Mouse (Mus musculus): ENCODE results near the gene Kcnn4. TPM values are rescaled to one million over a fixed set of nuclear protein-coding genes. Genes with fewer than 3 reads are reported as not detected.

Kcnn4 gene
- total RNA-seq (2021): under 1 TPM; 0.17 to 0.41 TPM

DNA sequence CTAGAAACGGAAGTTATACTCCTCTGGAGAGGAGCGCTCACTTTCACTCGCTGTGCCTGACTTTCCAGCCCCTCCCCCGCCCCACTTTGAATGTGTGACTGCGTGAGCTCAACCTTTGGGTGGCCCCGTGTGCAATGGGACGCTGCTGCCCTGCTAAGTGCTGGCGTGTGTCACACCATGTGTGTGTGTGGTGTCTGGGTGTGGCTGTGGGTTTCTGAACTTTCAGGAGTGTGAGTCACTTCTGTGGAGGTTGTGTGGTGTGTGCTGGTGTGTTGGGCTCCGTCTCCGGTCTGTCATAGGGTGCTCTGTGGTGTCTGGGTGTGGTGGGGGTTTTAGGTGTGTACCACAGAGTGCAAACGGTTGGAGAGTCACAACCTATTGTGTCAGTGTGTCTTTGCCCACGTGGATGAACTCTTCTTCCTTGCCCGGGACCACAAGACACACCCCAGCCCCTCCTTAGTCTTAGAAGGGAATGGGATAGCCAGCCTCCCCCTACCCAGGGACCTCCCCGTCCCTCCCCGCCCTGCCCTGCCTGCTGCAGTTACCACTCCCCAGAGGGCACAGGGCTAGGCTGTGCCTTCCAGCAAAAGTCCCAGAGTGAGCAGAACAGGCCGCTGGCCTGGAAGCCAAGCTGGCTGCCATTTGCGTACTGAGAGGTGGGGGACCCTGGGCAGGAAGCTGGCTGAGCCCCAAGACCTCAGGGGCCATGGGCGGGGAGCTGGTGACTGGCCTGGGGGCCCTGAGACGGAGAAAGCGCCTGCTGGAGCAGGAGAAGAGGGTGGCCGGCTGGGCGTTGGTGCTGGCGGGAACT is at the start of gene Kcnn4:
Kcnn4 (plus strand) TSS at position 533 of the 811 bp plus-strand sequence.
- no peak for DNase-seq (ENCODE audit: extremely low spot score in 1 of 2, low spot score in 2 of 2)
- intact Hi-C loops (cut with DNase I): no loop called here

GRCm38 (mm10) chr7:24322593-24322992 is 47.5 kb upstream of the Kcnn4 start:
- DNase-seq (ENCODE audit: extremely low spot score in 1 of 2, low spot score in 2 of 2): no peak
- intact Hi-C loops (cut with DNase I): no loop called here

DNA sequence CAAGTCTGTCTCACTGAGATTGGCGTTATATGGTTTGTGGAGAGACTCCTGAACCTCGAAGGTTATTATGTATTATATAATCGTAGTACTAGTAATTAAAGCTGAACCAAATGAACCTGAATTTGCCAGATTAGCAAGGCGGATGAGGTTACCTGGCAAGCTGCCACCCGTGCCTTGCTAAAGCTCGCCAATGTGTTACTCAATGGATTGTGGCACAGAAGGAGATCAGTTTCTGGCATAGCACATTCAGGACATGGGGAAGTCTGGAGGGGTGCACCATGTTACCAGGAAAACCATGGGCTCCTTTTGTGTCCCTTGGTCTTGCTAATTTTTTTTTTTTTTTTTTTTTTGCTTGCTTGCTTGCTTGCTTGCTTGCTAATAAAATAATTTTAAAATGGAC is 44.9 kb upstream of the Kcnn4 start:
- DNase-seq (ENCODE audit: extremely low spot score in 1 of 2, low spot score in 2 of 2): peak in 1 of 2 experiments; percentile 67
- intact Hi-C loops (cut with DNase I): no loop called here

DNA sequence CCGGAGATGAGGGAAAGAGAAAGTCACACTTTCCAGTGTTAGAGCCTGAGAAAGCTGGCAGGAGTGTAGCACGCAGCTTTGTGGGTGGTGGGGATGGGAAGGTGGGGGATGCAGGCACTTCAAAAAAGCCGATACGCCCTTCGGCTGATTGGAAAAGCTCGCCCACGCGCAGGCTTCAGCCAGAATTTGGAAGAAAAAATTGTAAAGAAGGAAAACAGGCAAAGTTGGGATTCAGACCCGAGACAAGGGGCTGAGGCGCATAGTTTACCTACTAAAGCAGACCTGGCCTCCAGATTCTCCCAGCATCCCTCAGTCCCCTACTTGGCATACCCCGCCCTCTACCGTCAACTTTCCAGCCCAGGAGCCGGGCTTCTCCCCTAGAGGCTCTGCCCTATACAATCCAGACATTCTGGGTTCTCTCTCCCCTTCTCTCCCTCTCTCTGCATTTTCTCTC is 44.4 kb upstream of the Kcnn4 start:
- intact Hi-C loops (cut with DNase I): no loop called here
- peak; percentile 39 to 53 for DNase-seq (ENCODE audit: extremely low spot score in 1 of 2, low spot score in 2 of 2)

DNA sequence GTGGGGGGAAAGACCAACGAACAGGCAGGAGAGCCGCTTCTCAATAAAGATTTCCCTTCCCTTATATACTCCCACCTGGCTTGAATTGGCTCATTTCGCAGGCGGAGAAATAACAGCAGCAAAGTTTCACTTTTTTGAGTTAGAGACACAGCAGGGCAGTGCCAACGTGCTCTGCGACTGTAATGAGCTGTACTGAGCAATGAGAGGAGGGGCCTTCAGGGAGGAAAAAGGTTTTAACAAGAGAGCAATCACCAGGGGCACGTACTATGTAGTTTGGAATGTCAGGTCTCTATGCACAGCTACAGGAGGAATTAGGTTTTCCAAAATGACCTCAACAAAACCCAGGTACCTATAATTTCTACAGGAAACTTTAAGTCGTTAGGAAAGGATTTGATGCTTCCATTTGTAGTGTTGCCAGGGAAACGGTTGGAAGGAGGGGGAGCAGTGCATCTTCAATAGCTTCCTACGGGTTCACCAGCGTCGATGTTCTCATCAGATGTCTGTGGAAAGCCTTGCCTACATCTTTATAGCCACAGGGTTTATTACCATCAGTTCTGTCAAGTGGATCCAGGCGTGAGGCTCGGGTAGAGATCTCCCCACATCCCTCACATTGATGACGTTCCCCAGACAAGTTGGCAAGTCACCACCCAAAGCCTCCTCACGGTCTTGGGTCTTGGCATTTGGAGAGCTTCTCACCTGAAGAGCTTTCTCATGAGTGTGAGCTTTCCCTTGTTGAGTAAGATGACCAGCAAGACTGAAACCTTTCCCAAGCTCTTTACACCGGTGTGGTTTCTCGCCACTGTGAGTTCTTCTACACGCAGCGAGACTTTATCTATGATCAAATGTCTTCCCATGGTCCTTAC is 43.6 kb upstream of the Kcnn4 start:
- intact Hi-C loops (cut with DNase I): no loop called here
- DNase-seq (ENCODE audit: extremely low spot score in 1 of 2, low spot score in 2 of 2): no peak

DNA sequence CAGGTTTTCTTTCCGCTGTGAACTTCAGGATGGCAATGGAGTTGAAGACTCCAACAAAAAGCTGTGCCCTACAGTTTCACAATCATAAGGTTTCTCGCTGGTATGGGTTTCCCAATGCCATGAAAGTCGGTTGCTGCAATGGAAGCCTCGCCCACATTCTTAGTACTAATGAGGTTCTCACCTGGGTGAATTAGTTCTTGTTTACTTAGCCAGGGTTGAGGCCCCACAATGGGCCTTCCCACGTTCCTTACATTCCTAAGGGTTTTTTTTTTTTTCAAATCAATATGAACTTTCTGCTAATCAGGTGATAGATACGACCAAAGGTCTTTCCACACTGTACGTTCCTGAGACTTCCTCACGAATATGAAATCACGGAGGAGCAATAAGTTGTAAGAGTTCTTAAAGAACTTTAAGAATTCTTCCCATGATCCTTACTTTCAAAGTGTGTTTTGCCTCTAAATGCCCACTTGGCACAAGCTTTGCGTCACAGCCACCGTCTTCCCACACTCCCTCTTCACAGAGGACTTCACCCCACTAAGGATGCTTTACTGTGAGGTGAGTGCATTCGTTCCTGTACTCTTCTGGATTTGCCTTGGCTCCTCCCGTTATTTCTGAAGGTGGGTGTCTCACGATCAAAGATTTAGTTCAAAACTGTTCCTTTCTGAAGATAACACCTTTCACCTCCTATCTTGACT is 42.6 kb upstream of the Kcnn4 start:
- intact Hi-C loops (cut with DNase I): no loop called here
- no peak for DNase-seq (ENCODE audit: extremely low spot score in 1 of 2, low spot score in 2 of 2)

GRCm38 (mm10) chr7:24333304-24333986 is 36.6 kb upstream of the Kcnn4 start, which contains the start of gene Tescl:
TSS of gene Tescl (minus strand) at chr7:24333936.
- DNase-seq (ENCODE audit: extremely low spot score in 1 of 2, low spot score in 2 of 2): peak in 1 of 2 experiments; percentile 37
- intact Hi-C loops (cut with DNase I): loop anchor here (10.0 kb wide), 1 partner anchor 141 kb away; no protein-coding TSS in a partner anchor

DNA sequence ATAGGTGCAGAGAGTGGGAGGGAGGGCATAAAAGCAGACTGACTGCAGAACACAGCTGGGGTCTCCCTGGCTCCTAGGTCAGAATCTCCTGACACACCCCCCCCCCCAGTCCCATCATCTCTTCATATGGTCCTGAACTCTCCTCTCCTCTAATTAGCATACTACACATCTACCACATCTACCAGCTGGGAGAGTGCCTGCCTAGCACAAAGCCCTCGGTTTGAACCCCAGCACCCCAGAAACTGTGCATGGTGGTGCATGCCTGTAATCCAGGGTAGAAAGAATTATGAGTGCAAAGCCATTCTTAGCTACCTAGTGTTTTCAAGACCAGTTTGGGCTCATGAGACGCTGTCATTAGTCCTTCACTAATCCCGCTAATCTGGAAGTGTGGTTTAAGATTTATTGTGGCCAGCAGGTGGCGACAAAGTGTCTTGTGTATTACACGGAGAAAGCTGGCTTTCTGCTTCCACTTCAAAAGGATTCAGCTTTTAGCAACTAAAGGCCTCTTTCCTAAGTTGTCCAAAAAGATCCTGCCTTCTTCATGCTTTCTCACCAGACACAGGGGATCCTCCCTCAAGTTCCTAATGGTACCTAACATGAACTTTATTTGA is 34.3 kb upstream of the Kcnn4 start:
- DNase-seq (ENCODE audit: extremely low spot score in 1 of 2, low spot score in 2 of 2): peak; percentile 66 to 80
- intact Hi-C loops (cut with DNase I): loop anchor here (10.0 kb wide), 1 partner anchor 139 kb away; no protein-coding TSS in a partner anchor

- intact Hi-C loops (cut with DNase I): loop anchor here (10.0 kb wide), 1 partner anchor 137 kb away; no protein-coding TSS in a partner anchor
- no peak for DNase-seq (ENCODE audit: extremely low spot score in 1 of 2, low spot score in 2 of 2)
These were observed 31.8 kb upstream of the Kcnn4 start for GRCm38 (mm10) chr7:24338241-24338640.

GRCm38 (mm10) chr7:24343701-24344272 is 26.3 kb upstream of the Kcnn4 start:
- intact Hi-C loops (cut with DNase I): loop anchor here (5.0 kb wide), 1 partner anchor 39 kb away; no protein-coding TSS in a partner anchor
- DNase-seq (ENCODE audit: extremely low spot score in 1 of 2, low spot score in 2 of 2): no peak

DNA sequence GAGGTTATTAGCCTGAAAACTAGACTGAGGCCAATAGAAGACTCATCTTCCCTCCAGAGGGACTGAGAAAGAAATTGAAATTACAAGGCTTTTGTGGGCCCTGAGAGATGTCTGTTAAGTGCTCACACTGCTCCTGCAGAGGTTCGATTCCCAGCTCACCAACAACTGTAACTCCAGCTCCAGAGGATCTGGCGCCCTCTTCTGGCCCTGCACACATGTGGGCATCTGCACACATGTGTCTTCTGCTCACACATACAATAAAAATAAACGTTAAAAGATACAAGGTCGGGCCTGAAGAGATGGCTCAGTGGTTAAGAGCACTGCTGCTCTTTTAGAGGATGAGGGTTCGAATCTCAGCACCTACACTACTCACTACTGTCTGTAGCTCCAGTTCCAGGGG is 23.6 kb upstream of the Kcnn4 start:
- intact Hi-C loops (cut with DNase I): no loop called here
- DNase-seq (ENCODE audit: extremely low spot score in 1 of 2, low spot score in 2 of 2): no peak

DNA sequence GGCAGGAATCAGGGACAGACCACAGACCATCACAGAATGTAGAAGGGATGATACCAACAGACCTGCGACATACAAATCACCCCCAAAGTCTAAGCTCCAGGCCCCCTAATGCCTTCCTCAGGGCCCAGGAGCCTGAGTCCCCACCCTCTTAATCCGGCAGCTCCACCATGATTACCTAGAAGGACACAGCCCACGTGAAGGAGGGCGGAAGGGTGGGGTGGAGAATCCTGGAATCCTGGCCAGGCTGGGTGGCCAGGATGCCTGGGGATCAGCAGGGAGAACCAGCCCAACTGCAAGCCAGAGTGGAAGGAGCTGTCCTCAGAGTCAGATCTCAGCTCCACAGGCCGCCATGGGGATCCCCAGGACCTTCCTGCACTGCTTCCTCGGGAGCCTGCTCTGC is 21.2 kb upstream of the Kcnn4 start, which contains the start of gene Lypd5:
Lypd5 (plus strand) TSS at position 301 of the 400 bp plus-strand sequence.
- no peak for DNase-seq (ENCODE audit: extremely low spot score in 1 of 2, low spot score in 2 of 2)
- intact Hi-C loops (cut with DNase I): no loop called here

- DNase-seq (ENCODE audit: extremely low spot score in 1 of 2, low spot score in 2 of 2): no peak
- intact Hi-C loops (cut with DNase I): no loop called here
These were observed 14.4 kb upstream of the Kcnn4 start for GRCm38 (mm10) chr7:24355646-24356045.

GRCm38 (mm10) chr7:24356081-24356480 is 14.0 kb upstream of the Kcnn4 start:
- intact Hi-C loops (cut with DNase I): no loop called here
- DNase-seq (ENCODE audit: extremely low spot score in 1 of 2, low spot score in 2 of 2): no peak

DNA sequence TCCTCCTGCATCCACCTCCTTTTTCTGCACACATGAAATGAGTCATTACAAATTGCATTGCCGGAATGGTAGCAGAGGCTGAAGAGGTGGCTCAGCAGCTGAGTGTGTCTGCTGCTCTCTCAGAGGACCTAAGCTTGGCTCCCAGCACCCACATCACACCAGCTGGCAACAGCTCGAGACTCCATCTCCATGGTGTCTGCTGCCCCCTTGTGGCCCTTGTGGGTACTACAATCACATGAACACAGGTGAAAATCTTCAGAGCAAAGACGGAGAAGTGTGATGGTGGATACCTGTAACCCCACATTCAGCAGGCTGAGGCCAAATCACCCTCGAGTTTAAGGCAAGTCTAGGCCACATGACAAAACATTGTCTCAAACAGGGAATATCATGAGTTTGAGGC is 12.2 kb upstream of the Kcnn4 start:
- intact Hi-C loops (cut with DNase I): no loop called here
- DNase-seq (ENCODE audit: extremely low spot score in 1 of 2, low spot score in 2 of 2): no peak

DNA sequence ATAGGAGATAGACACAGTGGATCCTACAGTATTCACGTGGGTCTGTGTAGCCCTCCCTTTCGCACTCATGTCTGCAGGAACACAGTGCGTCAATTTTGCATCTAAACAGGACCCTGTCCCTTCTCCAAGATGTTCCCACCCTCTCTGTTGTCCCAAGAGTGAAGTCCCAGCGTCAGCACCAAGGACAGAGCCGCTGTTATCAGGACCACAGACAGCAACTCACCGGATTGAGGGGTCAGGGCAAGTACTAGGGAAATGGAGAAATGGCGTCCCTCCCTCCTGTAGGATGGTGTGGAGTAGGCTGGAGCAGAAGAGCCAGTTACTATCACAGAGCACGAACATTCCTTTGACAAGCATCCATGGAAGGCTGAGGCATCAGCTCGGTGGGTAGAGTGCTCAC is 10.8 kb upstream of the Kcnn4 start:
- intact Hi-C loops (cut with DNase I): no loop called here

GRCm38 (mm10) chr7:24361001-24361400 is 9.1 kb upstream of the Kcnn4 start:
- no peak for DNase-seq (ENCODE audit: extremely low spot score in 1 of 2, low spot score in 2 of 2)
- intact Hi-C loops (cut with DNase I): no loop called here

More for the DNA sequence above, 10.8 kb upstream of the Kcnn4 start:
- DNase-seq (ENCODE audit: extremely low spot score in 1 of 2, low spot score in 2 of 2): no peak

DNA sequence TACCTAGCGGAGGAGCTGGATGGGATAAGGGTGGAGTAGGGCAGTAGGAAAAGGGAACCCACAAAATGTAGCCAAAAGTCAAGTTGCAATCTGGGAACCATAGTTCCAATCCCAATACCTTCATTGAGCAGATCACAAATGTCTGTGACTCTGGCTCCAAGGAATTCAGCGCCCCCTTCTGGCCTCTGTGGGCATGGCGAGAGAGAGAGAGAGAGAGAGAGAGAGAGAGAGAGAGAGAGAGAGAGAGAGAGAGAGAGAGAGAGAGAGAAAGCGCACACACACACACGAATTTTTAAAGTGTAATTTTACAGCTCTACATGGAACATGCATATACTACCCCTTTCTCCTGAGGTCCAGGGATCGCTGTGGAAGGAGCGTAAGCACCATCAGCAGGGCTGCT is 6.8 kb upstream of the Kcnn4 start:
- intact Hi-C loops (cut with DNase I): no loop called here

More for the DNA sequence above, 6.8 kb upstream of the Kcnn4 start:
- DNase-seq (ENCODE audit: extremely low spot score in 1 of 2, low spot score in 2 of 2): peak in 1 of 2 experiments; percentile 64

Measured in left cerebral cortex, postnatal 10 days (tissue).